Mouse (Mus musculus) liver, postnatal 0 days (tissue): ENCODE results near the gene 1520401A03Rik. TPM values are rescaled to one million over a fixed set of nuclear protein-coding genes. Genes with fewer than 3 reads are reported as not detected.
A peak's percentile ranks its signal among the peaks of the same experiment; 100 is the strongest.

Experiments used
- ATAC-seq: fragments of 200-750 bp; cut with Nextera tagmentation; 2 replicates; pipeline ENCODE4 v1.8.0; 2017; ENCODE audit warnings: mild to moderate bottlenecking, moderate library complexity
- DNase-seq: peaks from one replicate; pipeline ENCODE4 v3.0.0-alpha.2; 2016
- H3K27ac ChIP-seq: fragments of 300-500 bp; sonication (generic); 2 replicates; pipeline ENCODE4 v1.5.1; 2014; ENCODE audit warnings: antibody characterized with exemption, moderate library complexity, mild to moderate bottlenecking, low read depth
- H3K27me3 ChIP-seq: fragments of 300-500 bp; sonication (generic); 2 replicates; pipeline ENCODE4 v1.6.1; 2014; ENCODE audit warnings: low read length, control low read depth, mixed read lengths; ENCODE audit not compliant: insufficient read depth
- H3K36me3 ChIP-seq: fragments of 300-500 bp; sonication (generic); replicated peaks from 2 replicates; pipeline ENCODE4 v1.6.1; 2014; ENCODE audit warnings: mild to moderate bottlenecking, control low read depth, low read length, moderate library complexity, mixed read lengths; ENCODE audit not compliant: insufficient read depth
- H3K4me1 ChIP-seq: fragments of 300-500 bp; sonication (generic); 2 replicates; pipeline ENCODE4 v1.6.1; 2014; ENCODE audit warnings: antibody characterized with exemption, mild to moderate bottlenecking, control low read depth; ENCODE audit not compliant: insufficient read depth
- H3K4me2 ChIP-seq: fragments of 300-500 bp; sonication (generic); 2 replicates; pipeline ENCODE4 v1.6.1; 2014; ENCODE audit warnings: low read depth, mild to moderate bottlenecking, low read length, moderate library complexity, mixed read lengths
- H3K4me3 ChIP-seq: fragments of 300-500 bp; sonication (generic); 2 replicates; pipeline ENCODE4 v1.5.1; 2014; ENCODE audit warnings: low read depth, low read length
- H3K9ac ChIP-seq: fragments of 300-500 bp; sonication (generic); replicated peaks from 2 replicates; pipeline ENCODE4 v1.6.1; 2014; ENCODE audit warnings: mild to moderate bottlenecking, moderate library complexity
- H3K9me3 ChIP-seq: fragments of 300-500 bp; sonication (generic); 2 replicates; pipeline ENCODE4 v1.6.1; 2016; ENCODE audit warnings: mild to moderate bottlenecking, control low read depth, low read length, mixed read lengths
- CTCF ChIP-seq: sonication (generic); IDR thresholded peaks from 2 replicates; pipeline ENCODE4 v1.5.1; 2016; ENCODE audit warnings: antibody characterized with exemption, low read depth
- EP300 ChIP-seq: IDR thresholded peaks from 2 replicates; pipeline ENCODE4 v1.6.1; 2016; ENCODE audit warnings: antibody characterized with exemption, low read depth, mild to moderate bottlenecking
- whole genome bisulfite sequencing: fragments of 180-500 bp; shearing (Covaris S2); extraction: QIAGEN DNeasy Blood & Tissue Kit; methylation state at CpG from one replicate; pipeline ENCODE4 v1.1.7; 2014; ENCODE audit not compliant: insufficient replicate concordance; 5-methylcytosine and 5-hydroxymethylcytosine counted together
- polyA plus RNA-seq: library from polyadenylated mRNA; unstranded; fragments of >200 nt; fragmentation: Nextera tagmentation; extraction: Ambion mirVana; gene quantifications from 2 replicates; pipeline ENCODE4 v1.2.1, GENCODE M21; 2015

1520401A03Rik gene
- polyA plus RNA-seq, 1 experiment from 2014 or later: not detected

- Histone ChIP-seq H3K27me3 (no peaks in the 10 kb centered on the region), H3K4me1 (peaks cover 19% of the 10 kb centered on the region), H3K36me3 (no peaks in the 10 kb centered on the region), H3K4me3 (peak overlapping the region; percentile 75), H3K9me3 (no peaks in the 10 kb centered on the region), H3K27ac (peak overlapping the region; percentile 93), H3K9ac (peak overlapping the region; percentile 74), H3K4me2 (peak overlapping the region; percentile 90)
- DNase-seq (peak; percentile 88), ATAC-seq (peak; percentile 89)
- under 1% methylated on average over 20 of the region's 20 CpGs for WGBS
- TF ChIP-seq EP300: no peak
- TF ChIP-seq CTCF: peak; percentile 36
Observed at GRCm38 (mm10) chr17:23726758-23727142, 4.2 kb upstream of the 1520401A03Rik start.

- peak within 1 kb of the TSS; percentile 74 for H3K9ac ChIP-seq
- TF ChIP-seq CTCF (no peak), EP300 (no peak)
- peak; percentile 92 for ATAC-seq
Observed at GRCm38 (mm10) chr17:23725999-23726757, 3.6 kb upstream of the 1520401A03Rik start, which contains the start of gene Pkmyt1. Gene Pkmyt1, plus strand, starts transcription at chr17:23726336.

GRCm38 (mm10) chr17:23725477-23725876, 2.9 kb upstream of the 1520401A03Rik start:
- Histone ChIP-seq H3K4me3 (peak overlapping the region; percentile 75), H3K9me3 (no peaks in the 10 kb centered on the region), H3K27ac (peak overlapping the region; percentile 93), H3K27me3 (no peaks in the 10 kb centered on the region), H3K36me3 (no peaks in the 10 kb centered on the region), H3K4me2 (peak overlapping the region; percentile 90), H3K4me1 (peaks cover 22% of the 10 kb centered on the region), H3K9ac (peak overlapping the region; percentile 74)
- DNase-seq (no peak), ATAC-seq (no peak)
- 55% methylated on average over 4 of the region's 4 CpGs for WGBS
- no peak for TF ChIP-seq CTCF

More at GRCm38 (mm10) chr17:23725999-23726757, 3.6 kb upstream of the 1520401A03Rik start, which contains the start of gene Pkmyt1:
- H3K36me3 ChIP-seq: no peaks in the 10 kb centered on the region
- WGBS: 3% methylated on average over 61 of the region's 73 CpGs
- H3K4me1 ChIP-seq: peaks cover 22% of the 10 kb centered on the region
- H3K9me3 ChIP-seq: no peaks in the 10 kb centered on the region
- H3K4me3 ChIP-seq: peak within 1 kb of the TSS; percentile 75
- H3K27ac ChIP-seq: peak within 1 kb of the TSS; percentile 93
- H3K4me2 ChIP-seq: peak within 1 kb of the TSS; percentile 90
- H3K27me3 ChIP-seq: no peaks in the 10 kb centered on the region
- peak; percentile 98 for DNase-seq

- Histone ChIP-seq H3K27me3 (0 out of 2 replicates have a peak, but pooled peaks cover 3% of the 10 kb centered on the region), H3K36me3 (no peaks in the 10 kb centered on the region), H3K9ac (no peak overlapping the region), H3K4me1 (peaks cover 16% of the 10 kb centered on the region), H3K4me3 (no peak overlapping the region), H3K9me3 (no peaks in the 10 kb centered on the region), H3K4me2 (no peak overlapping the region), H3K27ac (no peak overlapping the region)
- WGBS: 63% methylated on average over 2 of the region's 2 CpGs
- no peak for TF ChIP-seq CTCF
- no peak for TF ChIP-seq EP300
- DNase-seq: no peak
- no peak for ATAC-seq
Observed at GRCm38 (mm10) chr17:23721886-23722285, 697 bp downstream of the 1520401A03Rik start.

GRCm38 (mm10) chr17:23719455-23719854, 3.1 kb downstream of the 1520401A03Rik start:
- H3K4me2 ChIP-seq: no peak overlapping the region
- no peak overlapping the region for H3K4me3 ChIP-seq
- H3K9me3 ChIP-seq: no peaks in the 10 kb centered on the region
- DNase-seq (no peak), ATAC-seq (no peak)
- no peaks in the 10 kb centered on the region for H3K36me3 ChIP-seq
- TF ChIP-seq CTCF (no peak), EP300 (no peak)
- no peak overlapping the region for H3K9ac ChIP-seq
- H3K4me1 ChIP-seq: peaks cover 7% of the 10 kb centered on the region
- H3K27me3 ChIP-seq: 0 out of 2 replicates have a peak, but pooled peaks cover 3% of the 10 kb centered on the region
- 57% methylated on average over 1 of the region's 1 CpGs for WGBS
- no peak overlapping the region for H3K27ac ChIP-seq

GRCm38 (mm10) chr17:23717003-23717402, 5.6 kb downstream of the 1520401A03Rik start:
- 52% methylated on average over 2 of the region's 2 CpGs for WGBS
- ATAC-seq: no peak

More at GRCm38 (mm10) chr17:23717003-23717402, 5.6 kb downstream of the 1520401A03Rik start:
- H3K9ac ChIP-seq: no peak overlapping the region
- no peaks in the 10 kb centered on the region for H3K9me3 ChIP-seq
- H3K4me3 ChIP-seq: no peak overlapping the region
- no peak overlapping the region for H3K4me2 ChIP-seq
- peaks cover 5% of the 10 kb centered on the region for H3K4me1 ChIP-seq
- H3K27ac ChIP-seq: no peak overlapping the region
- no peak for TF ChIP-seq EP300
- no peak for TF ChIP-seq CTCF
- DNase-seq: no peak
- H3K27me3 ChIP-seq: 0 out of 2 replicates have a peak, but pooled peaks cover 3% of the 10 kb centered on the region
- H3K36me3 ChIP-seq: no peaks in the 10 kb centered on the region
